Mouse (Mus musculus): ENCODE measurements at regions not wholly inside any gene's neighbourhood (a gene's known extent, or its start where the extent isn't known, plus 50 kb on each side); places are given as distances from the start of the nearest gene placed in this dataset.

- H3K36me3 ChIP-seq: no peaks in the 10 kb centered on the region
- H3K4me2 ChIP-seq: no peak overlapping the region
- 67% methylated on average over 6 of the region's 6 CpGs for WGBS
- no peak overlapping the region for H3K4me3 ChIP-seq (replicated peaks)
- no peaks in the 10 kb centered on the region for H3K27me3 ChIP-seq
- no peaks in the 10 kb centered on the region for H3K9me3 ChIP-seq
- no peak overlapping the region for H3K9ac ChIP-seq (replicated peaks)
- H3K4me1 ChIP-seq (replicated peaks): peaks cover 6% of the 10 kb centered on the region; the same call in 1 of the 2 replicates
- no peak overlapping the region for H3K27ac ChIP-seq
- no peak; the same call in 1 of the 2 replicates for ATAC-seq (ENCODE audit: insufficient number of reproducible peaks, insufficient read depth, low FRiP score, low TSS enrichment, low read depth)
These were observed 86.2 kb upstream of the Tank start for GRCm38 (mm10) chr2:61492043-61492743.

DNA sequence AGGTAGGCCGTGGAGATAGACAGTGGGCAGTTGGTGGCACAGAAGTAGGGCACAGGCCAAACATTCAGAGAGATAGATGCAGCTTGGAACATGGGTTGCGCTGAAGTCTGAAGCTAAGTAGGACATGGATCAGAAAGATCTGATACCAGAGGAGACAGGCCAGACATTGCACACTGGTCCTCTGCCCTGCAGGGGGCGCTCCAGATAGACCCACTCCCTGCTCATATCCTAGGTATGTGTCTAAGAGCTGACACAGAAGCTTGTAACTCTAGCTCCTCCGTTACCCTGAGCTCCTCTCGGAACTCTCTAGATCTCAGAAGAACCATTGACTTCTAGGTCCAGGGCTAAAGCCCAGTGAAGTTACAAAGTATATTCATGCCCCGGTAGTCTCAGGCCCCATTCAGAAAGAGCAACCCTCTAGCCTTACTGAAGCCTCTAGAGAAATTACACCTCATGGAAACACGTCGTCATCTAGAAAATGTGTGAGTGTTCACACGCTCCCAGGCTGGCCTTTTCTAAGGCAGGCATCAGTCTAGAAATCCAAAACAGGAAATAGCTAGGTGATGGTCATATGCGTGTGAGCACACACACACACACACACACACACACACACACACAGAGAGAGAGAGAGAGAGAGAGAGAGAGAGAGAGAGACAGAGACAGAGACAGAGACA lies 87.8 kb upstream of the Tank start:
- Histone ChIP-seq H3K36me3 (no peaks in the 10 kb centered on the region), H3K4me1 (replicated peaks) (peaks cover 6% of the 10 kb centered on the region; the same call in 1 of the 2 replicates), H3K4me2 (no peak overlapping the region), H3K9me3 (no peaks in the 10 kb centered on the region), H3K9ac (replicated peaks) (no peak overlapping the region), H3K27ac (no peak overlapping the region), H3K27me3 (no peaks in the 10 kb centered on the region), H3K4me3 (replicated peaks) (no peak overlapping the region)
- WGBS: 84% methylated on average over 10 of the region's 10 CpGs
- no peak for ATAC-seq (ENCODE audit: insufficient number of reproducible peaks, insufficient read depth, low FRiP score, low TSS enrichment, low read depth)

DNA sequence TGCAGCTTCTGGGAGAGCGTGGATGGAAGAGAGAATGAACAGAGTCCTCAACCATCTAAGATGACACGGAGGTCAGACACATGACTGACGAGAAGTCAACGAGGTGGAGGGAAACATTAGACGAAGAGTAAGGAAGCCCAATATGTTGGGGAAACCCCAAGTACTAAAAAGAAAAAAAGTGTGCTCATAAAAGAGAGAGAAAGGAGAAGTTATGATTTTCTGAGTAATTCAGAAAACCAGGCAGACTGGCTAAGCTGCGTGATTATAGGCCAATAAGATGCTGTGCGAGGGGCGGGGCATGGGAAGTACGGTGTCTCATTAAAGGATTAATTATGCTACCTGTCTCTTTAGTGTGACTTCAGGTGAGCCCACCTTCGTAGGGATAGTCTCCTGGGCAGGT lies 88.6 kb upstream of the Tank start:
- ATAC-seq (ENCODE audit: insufficient number of reproducible peaks, insufficient read depth, low FRiP score, low TSS enrichment, low read depth): no peak
- WGBS: 89% methylated on average over 10 of the region's 10 CpGs
- Histone ChIP-seq H3K27me3 (no peaks in the 10 kb centered on the region), H3K4me3 (replicated peaks) (no peak overlapping the region), H3K9ac (replicated peaks) (no peak overlapping the region), H3K36me3 (no peaks in the 10 kb centered on the region), H3K27ac (no peak overlapping the region), H3K4me1 (replicated peaks) (peaks cover 6% of the 10 kb centered on the region; the same call in 1 of the 2 replicates), H3K4me2 (no peak overlapping the region), H3K9me3 (no peaks in the 10 kb centered on the region)

GRCm38 (mm10) chr2:61483820-61484219 lies 94.6 kb upstream of the Tank start:
- no peak for ATAC-seq (ENCODE audit: insufficient number of reproducible peaks, insufficient read depth, low FRiP score, low TSS enrichment, low read depth)
- no peak overlapping the region for H3K4me2 ChIP-seq
- H3K4me1 ChIP-seq (replicated peaks): no peaks in the 10 kb centered on the region
- H3K27ac ChIP-seq: no peak overlapping the region
- H3K9me3 ChIP-seq: no peaks in the 10 kb centered on the region
- 78% methylated on average over 1 of the region's 1 CpGs for WGBS
- H3K27me3 ChIP-seq: no peaks in the 10 kb centered on the region
- H3K36me3 ChIP-seq: no peaks in the 10 kb centered on the region
- no peak overlapping the region for H3K9ac ChIP-seq (replicated peaks)
- H3K4me3 ChIP-seq (replicated peaks): no peak overlapping the region

DNA sequence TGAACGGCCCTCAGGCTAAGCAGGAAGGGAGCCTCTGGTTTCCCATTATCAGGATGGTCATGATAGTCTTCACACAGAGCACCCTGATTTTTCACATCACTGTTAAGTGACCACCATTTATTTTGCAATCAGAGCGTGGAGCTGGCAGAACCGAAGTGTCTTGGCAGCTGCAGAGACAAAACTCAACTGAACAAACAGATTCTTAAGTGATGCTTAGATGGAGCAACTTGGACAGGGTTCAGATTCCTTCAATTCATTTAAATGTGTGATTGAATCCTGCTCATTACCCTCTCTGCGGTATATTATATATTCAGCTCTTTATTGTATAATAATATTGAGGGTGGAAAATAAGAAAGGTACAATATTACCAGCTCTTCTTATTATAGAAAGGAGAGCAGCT lies 101.7 kb upstream of the Tank start:
- no peak overlapping the region for H3K4me2 ChIP-seq
- no peaks in the 10 kb centered on the region for H3K9me3 ChIP-seq
- 92% methylated on average over 4 of the region's 4 CpGs for WGBS
- H3K27ac ChIP-seq: no peak overlapping the region
- H3K9ac ChIP-seq (replicated peaks): no peak overlapping the region
- no peaks in the 10 kb centered on the region for H3K36me3 ChIP-seq
- no peaks in the 10 kb centered on the region for H3K4me1 ChIP-seq (replicated peaks)
- H3K4me3 ChIP-seq (replicated peaks): no peak overlapping the region
- ATAC-seq (ENCODE audit: insufficient number of reproducible peaks, insufficient read depth, low FRiP score, low TSS enrichment, low read depth): no peak
- H3K27me3 ChIP-seq: no peaks in the 10 kb centered on the region

GRCm38 (mm10) chr2:61474626-61475025 lies 103.8 kb upstream of the Tank start:
- no peak overlapping the region for H3K4me3 ChIP-seq (replicated peaks)
- no peak overlapping the region for H3K27ac ChIP-seq
- WGBS: 87% methylated on average over 10 of the region's 10 CpGs
- H3K9me3 ChIP-seq: no peaks in the 10 kb centered on the region
- no peaks in the 10 kb centered on the region for H3K36me3 ChIP-seq
- no peak for ATAC-seq (ENCODE audit: insufficient number of reproducible peaks, insufficient read depth, low FRiP score, low TSS enrichment, low read depth)
- H3K4me2 ChIP-seq: no peak overlapping the region
- H3K9ac ChIP-seq (replicated peaks): no peak overlapping the region
- no peaks in the 10 kb centered on the region for H3K4me1 ChIP-seq (replicated peaks)
- no peaks in the 10 kb centered on the region for H3K27me3 ChIP-seq

DNA sequence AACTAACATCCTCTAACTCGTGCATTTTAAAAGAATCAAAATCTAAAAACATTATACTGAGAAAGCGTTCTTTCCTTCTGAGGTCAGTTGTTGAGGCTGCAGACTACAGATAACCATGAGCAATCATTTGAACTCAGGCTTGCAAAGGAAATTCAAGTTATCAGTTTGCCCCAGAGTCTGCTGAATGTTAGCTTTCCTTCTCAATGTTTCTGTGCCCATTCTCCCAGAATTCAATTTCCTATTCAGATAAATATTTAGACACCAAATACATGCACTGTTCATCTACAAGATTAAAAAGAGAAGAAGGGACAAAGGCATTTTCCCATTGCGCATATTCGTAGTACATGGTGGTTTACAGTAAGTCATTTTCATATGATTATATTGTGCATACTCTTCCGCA lies 107.9 kb upstream of the Tank start:
- Histone ChIP-seq H3K36me3 (no peaks in the 10 kb centered on the region), H3K4me1 (replicated peaks) (no peaks in the 10 kb centered on the region), H3K4me3 (replicated peaks) (no peak overlapping the region), H3K27ac (no peak overlapping the region), H3K27me3 (no peaks in the 10 kb centered on the region), H3K9me3 (no peaks in the 10 kb centered on the region), H3K9ac (replicated peaks) (no peak overlapping the region), H3K4me2 (no peak overlapping the region)
- no peak for ATAC-seq (ENCODE audit: insufficient number of reproducible peaks, insufficient read depth, low FRiP score, low TSS enrichment, low read depth)
- 90% methylated on average over 5 of the region's 5 CpGs for WGBS

DNA sequence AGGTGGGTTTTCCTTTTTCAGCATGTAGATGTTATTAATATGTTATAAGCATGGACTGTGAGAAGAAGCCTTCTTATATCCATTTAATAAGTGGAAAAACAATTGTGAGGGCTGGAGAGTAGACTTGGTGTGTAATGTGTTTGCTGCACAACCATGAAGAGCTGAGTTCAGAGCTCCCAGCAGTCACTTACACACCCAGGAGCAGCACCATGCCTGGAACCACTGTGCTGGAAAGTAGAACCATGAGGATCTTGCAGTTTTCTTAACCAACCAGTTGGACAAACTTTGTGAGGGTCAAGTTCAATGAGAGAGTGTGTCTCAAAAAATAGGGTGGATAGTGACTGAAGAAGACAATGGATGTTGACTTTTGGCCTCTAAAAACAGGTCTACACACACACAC lies 108.3 kb upstream of the Tank start:
- Histone ChIP-seq H3K27ac (no peak overlapping the region), H3K4me1 (replicated peaks) (no peaks in the 10 kb centered on the region), H3K27me3 (no peaks in the 10 kb centered on the region)

DNA sequence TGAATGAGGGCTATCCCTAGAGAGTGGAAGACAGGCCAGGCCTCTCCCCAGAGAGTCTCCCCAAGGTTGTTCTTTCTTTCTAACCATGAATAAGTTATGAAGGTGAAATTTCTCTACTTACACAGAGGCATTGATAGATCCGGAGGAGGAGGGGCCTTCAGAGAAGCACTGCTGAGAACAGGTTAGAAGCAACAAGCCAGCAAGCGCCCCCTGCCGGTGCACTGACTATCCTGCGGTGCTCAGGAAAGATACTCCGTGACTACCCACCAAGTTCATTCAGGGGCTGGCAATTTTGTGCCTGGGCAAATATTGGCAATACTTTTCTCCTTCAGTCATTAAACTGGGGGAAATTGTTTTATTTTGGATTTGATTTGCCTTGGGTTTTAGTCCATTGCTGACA lies 122.5 kb upstream of the Tank start:
- no peaks in the 10 kb centered on the region for H3K36me3 ChIP-seq
- no peaks in the 10 kb centered on the region for H3K9me3 ChIP-seq
- 24% methylated on average over 5 of the region's 5 CpGs for WGBS

More for the DNA sequence above, 108.3 kb upstream of the Tank start:
- no peaks in the 10 kb centered on the region for H3K36me3 ChIP-seq
- no peak overlapping the region for H3K4me2 ChIP-seq
- H3K9me3 ChIP-seq: no peaks in the 10 kb centered on the region
- no peak for ATAC-seq (ENCODE audit: insufficient number of reproducible peaks, insufficient read depth, low FRiP score, low TSS enrichment, low read depth)
- no peak overlapping the region for H3K9ac ChIP-seq (replicated peaks)
- H3K4me3 ChIP-seq (replicated peaks): no peak overlapping the region

GRCm38 (mm10) chr2:61454729-61455128 lies 123.7 kb upstream of the Tank start:
- peak; percentile 33; the same call in 1 of the 2 replicates for ATAC-seq (ENCODE audit: insufficient number of reproducible peaks, insufficient read depth, low FRiP score, low TSS enrichment, low read depth)
- H3K4me1 ChIP-seq (replicated peaks): peaks cover 12% of the 10 kb centered on the region; the same call in 1 of the 2 replicates
- no peaks in the 10 kb centered on the region for H3K9me3 ChIP-seq
- H3K27ac ChIP-seq: no peak overlapping the region
- no peak overlapping the region for H3K9ac ChIP-seq (replicated peaks)
- H3K4me2 ChIP-seq: peak overlapping the region; percentile 39
- H3K4me3 ChIP-seq (replicated peaks): no peak overlapping the region
- WGBS: 13% methylated on average over 9 of the region's 9 CpGs
- H3K36me3 ChIP-seq: no peaks in the 10 kb centered on the region
- no peaks in the 10 kb centered on the region for H3K27me3 ChIP-seq

More for the DNA sequence above, 122.5 kb upstream of the Tank start:
- H3K4me3 ChIP-seq (replicated peaks): no peak overlapping the region
- H3K4me1 ChIP-seq (replicated peaks): peaks cover 12% of the 10 kb centered on the region; the same call in 1 of the 2 replicates
- H3K4me2 ChIP-seq: no peak overlapping the region
- no peak overlapping the region for H3K9ac ChIP-seq (replicated peaks)
- ATAC-seq (ENCODE audit: insufficient number of reproducible peaks, insufficient read depth, low FRiP score, low TSS enrichment, low read depth): no peak
- H3K27ac ChIP-seq: no peak overlapping the region
- no peaks in the 10 kb centered on the region for H3K27me3 ChIP-seq

DNA sequence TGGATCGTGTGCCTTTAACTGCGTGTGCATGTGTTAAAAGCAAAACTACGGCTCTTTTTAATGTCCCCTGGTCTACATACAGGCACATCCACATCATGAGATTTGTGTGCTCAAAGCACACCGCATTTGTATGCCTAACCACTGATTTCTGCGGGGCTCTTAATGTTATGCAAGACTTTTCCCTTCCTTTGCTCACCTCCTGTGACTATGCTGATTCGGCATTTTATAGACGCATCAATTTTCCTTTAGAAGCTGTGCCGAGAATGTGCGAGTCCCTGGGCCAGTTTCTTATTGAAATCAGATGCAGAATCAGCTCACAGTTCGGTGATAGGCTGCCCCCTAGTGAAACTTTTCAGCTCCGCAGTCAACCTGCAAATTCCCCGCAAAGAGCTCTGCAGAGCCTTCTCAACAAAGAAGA lies 124.1 kb upstream of the Tank start:
- peak; percentile 58 for ATAC-seq (ENCODE audit: insufficient number of reproducible peaks, insufficient read depth, low FRiP score, low TSS enrichment, low read depth)

More for the DNA sequence above, 124.1 kb upstream of the Tank start:
- peak overlapping the region; percentile 75 for H3K27ac ChIP-seq
- peaks cover 12% of the 10 kb centered on the region; the same call in 1 of the 2 replicates for H3K4me1 ChIP-seq (replicated peaks)
- peak overlapping the region; percentile 35 for H3K4me3 ChIP-seq (replicated peaks)
- 4% methylated on average over 12 of the region's 12 CpGs for WGBS
- H3K36me3 ChIP-seq: no peaks in the 10 kb centered on the region
- no peak overlapping the region for H3K9ac ChIP-seq (replicated peaks)
- no peaks in the 10 kb centered on the region for H3K27me3 ChIP-seq
- no peaks in the 10 kb centered on the region for H3K9me3 ChIP-seq
- peak overlapping the region; percentile 62 for H3K4me2 ChIP-seq

All from limb, embryonic 12.5 days (tissue).